Mouse (Mus musculus): ENCODE measurements around the gene Glra4.

DNA sequence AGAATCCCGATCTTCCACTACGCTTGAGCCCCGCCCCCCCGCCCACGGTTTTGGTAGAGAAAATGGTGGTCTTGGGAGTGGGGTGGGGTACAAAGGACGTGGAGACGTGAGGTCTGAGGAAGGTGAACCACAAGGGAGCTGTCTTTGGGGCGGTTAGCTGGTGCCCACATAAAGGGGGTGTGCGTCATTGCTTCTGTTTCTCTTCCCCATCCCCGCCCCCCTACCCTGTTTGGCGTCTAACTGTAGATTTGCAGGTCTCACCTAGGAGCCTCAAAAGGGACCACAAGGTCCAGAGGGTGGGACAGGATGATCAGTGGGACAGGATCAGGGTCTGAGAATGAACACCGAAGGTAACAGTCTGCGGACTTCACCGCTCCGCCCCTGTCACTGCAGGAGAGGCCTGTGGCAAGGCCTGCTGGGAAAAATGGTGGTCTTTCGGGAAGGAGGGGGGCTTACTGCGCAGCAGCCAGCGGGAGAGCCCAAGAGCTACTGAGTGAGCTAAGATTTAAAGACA, 71.7 kb downstream of the Glra4 start:
- TF ChIP-seq POLR2A (IDR thresholded peaks at IDR 0.05; ENCODE audit: low read depth, low read length) (no peak), CTCF (conservative IDR thresholded peaks at IDR 0.05; ENCODE audit: insufficient read depth, insufficient read length, low read depth, low read length) (no peak)

Data from kidney, adult 2 months (tissue).